Mouse (Mus musculus): ENCODE measurements at regions not wholly inside any gene's neighbourhood (a gene's known extent, or its start where the extent isn't known, plus 50 kb on each side); places are given as distances from the start of the nearest gene placed in this dataset.
"Not testable (repeated sequence)": the region's sequence is repeated elsewhere in the genome, so short reads cannot be mapped to it uniquely, and the experiment has no call there.

- Histone ChIP-seq H3K4me3 (replicated peaks in 1 of 3; ENCODE audit: low read depth in 2 of 3, low read length in 2 of 3, poor library complexity in 1 of 3) (no peak overlapping the region), H3K27me3 (replicated peaks) (no peaks in the 10 kb centered on the region), H3K4me2 (ENCODE audit: insufficient read depth, low read depth, poor library complexity, severe bottlenecking) (no peak overlapping the region), H3K4me1 (ENCODE audit: control insufficient read depth in 1 of 2, insufficient read depth in 2 of 2) (no peaks in the 10 kb centered on the region), H3K9ac (ENCODE audit: insufficient read depth, low read depth) (no peak overlapping the region), H3K79me2 (replicated peaks; ENCODE audit: control insufficient read depth, extremely low read depth, insufficient read depth, poor library complexity, severe bottlenecking) (no peaks in the 10 kb centered on the region), H3K36me3 (replicated peaks in 1 of 2; ENCODE audit: control insufficient read depth in 1 of 2, insufficient read depth in 1 of 2, low read length in 1 of 2) (no peaks in the 10 kb centered on the region), H3K9me3 (replicated peaks; ENCODE audit: low read length) (no peaks in the 10 kb centered on the region), H3K27ac (ENCODE audit: insufficient read depth, low read depth) (no peak overlapping the region)
- in situ Hi-C loops (cut with MboI; ENCODE audit: low pct_ligation_motif_present, low pct_unique_long_range_greater_than_20kb, low sequenced_read_pairs) = no loop called here
- no peak for DNase-seq (ENCODE audit: extremely low read depth)
- TF ChIP-seq ZNF384 (IDR thresholded peaks at IDR 0.05; ENCODE audit: low read depth, low read length) = no peak
- TF ChIP-seq CHD1 (IDR thresholded peaks at IDR 0.05; ENCODE audit: low read depth, low read length) = no peak
- dilution Hi-C loops (cut with MboI; ENCODE audit: extremely low pct_ligation_motif_present, extremely low pct_unique_long_range_greater_than_20kb, low sequenced_read_pairs) = no loop called here
These were observed 249.4 kb upstream of the Akr1e1 start for GRCm38 (mm10) chr13:4858341-4858740.

- in situ Hi-C loops (cut with MboI; ENCODE audit: low pct_ligation_motif_present, low pct_unique_long_range_greater_than_20kb, low sequenced_read_pairs); dilution Hi-C loops (cut with MboI; ENCODE audit: extremely low pct_ligation_motif_present, extremely low pct_unique_long_range_greater_than_20kb, low sequenced_read_pairs): not testable (repeated sequence)
These were observed 230.5 kb upstream of the Akr1e1 start for GRCm38 (mm10) chr13:4839481-4839880.

GRCm38 (mm10) chr13:4826756-4827155, 217.8 kb upstream of the Akr1e1 start:
- DNase-seq (ENCODE audit: extremely low read depth) = no peak
- Histone ChIP-seq H3K27me3 (replicated peaks) (no peaks in the 10 kb centered on the region), H3K4me1 (ENCODE audit: control insufficient read depth in 1 of 2, insufficient read depth in 2 of 2) (no peaks in the 10 kb centered on the region), H3K9ac (ENCODE audit: insufficient read depth, low read depth) (no peak overlapping the region), H3K79me2 (replicated peaks; ENCODE audit: control insufficient read depth, extremely low read depth, insufficient read depth, poor library complexity, severe bottlenecking) (no peaks in the 10 kb centered on the region), H3K4me2 (ENCODE audit: insufficient read depth, low read depth, poor library complexity, severe bottlenecking) (no peak overlapping the region), H3K27ac (ENCODE audit: insufficient read depth, low read depth) (no peak overlapping the region), H3K9me3 (replicated peaks; ENCODE audit: low read length) (no peaks in the 10 kb centered on the region), H3K36me3 (replicated peaks in 1 of 2; ENCODE audit: control insufficient read depth in 1 of 2, insufficient read depth in 1 of 2, low read length in 1 of 2) (no peaks in the 10 kb centered on the region), H3K4me3 (replicated peaks in 1 of 3; ENCODE audit: low read depth in 2 of 3, low read length in 2 of 3, poor library complexity in 1 of 3) (no peak overlapping the region)
- in situ Hi-C loops (cut with MboI; ENCODE audit: low pct_ligation_motif_present, low pct_unique_long_range_greater_than_20kb, low sequenced_read_pairs) (no loop called here), dilution Hi-C loops (cut with MboI; ENCODE audit: extremely low pct_ligation_motif_present, extremely low pct_unique_long_range_greater_than_20kb, low sequenced_read_pairs) (no loop called here)
- TF ChIP-seq MAFK (IDR thresholded peaks at IDR 0.05; ENCODE audit: insufficient replicate concordance, low read length) (no peak), RCOR1 (conservative IDR thresholded peaks at IDR 0.05; ENCODE audit: low read depth, low read length) (no peak), NRF1 (IDR thresholded peaks at IDR 0.05; ENCODE audit: low read depth, low read length) (no peak), MAZ (IDR thresholded peaks at IDR 0.05; ENCODE audit: low read depth, low read length) (no peak), POLR2AphosphoS2 (IDR thresholded peaks at IDR 0.05; ENCODE audit: low read depth, low read length) (no peak), MYC (IDR thresholded peaks at IDR 0.05; ENCODE audit: low read depth, low read length) (no peak), USF2 (conservative IDR thresholded peaks at IDR 0.05; ENCODE audit: low read depth, low read length) (no peak), CHD1 (IDR thresholded peaks at IDR 0.05; ENCODE audit: low read depth, low read length) (no peak), E2F4 (IDR thresholded peaks at IDR 0.05; ENCODE audit: insufficient replicate concordance, low read depth, low read length) (no peak), ELF1 (IDR thresholded peaks at IDR 0.05; ENCODE audit: low read depth, low read length) (no peak), TBP (conservative IDR thresholded peaks at IDR 0.05; ENCODE audit: low read depth, low read length) (no peak), RAD21 (IDR thresholded peaks at IDR 0.05; ENCODE audit: low read depth, low read length) (no peak), ZKSCAN1 (IDR thresholded peaks at IDR 0.05; ENCODE audit: borderline replicate concordance, low read depth, low read length) (no peak), ZC3H11A (IDR thresholded peaks at IDR 0.05; ENCODE audit: low read depth, low read length) (no peak), ZMIZ1 (IDR thresholded peaks at IDR 0.05; ENCODE audit: low read depth, low read length) (no peak)

More at GRCm38 (mm10) chr13:4839481-4839880, 230.5 kb upstream of the Akr1e1 start:
- H3K4me3 ChIP-seq (replicated peaks in 1 of 3; ENCODE audit: low read depth in 2 of 3, low read length in 2 of 3, poor library complexity in 1 of 3); H3K4me1 ChIP-seq (ENCODE audit: control insufficient read depth in 1 of 2, insufficient read depth in 2 of 2); H3K27ac ChIP-seq (ENCODE audit: insufficient read depth, low read depth); H3K9ac ChIP-seq (ENCODE audit: insufficient read depth, low read depth); H3K36me3 ChIP-seq (replicated peaks in 1 of 2; ENCODE audit: control insufficient read depth in 1 of 2, insufficient read depth in 1 of 2, low read length in 1 of 2); H3K4me2 ChIP-seq (ENCODE audit: insufficient read depth, low read depth, poor library complexity, severe bottlenecking); H3K27me3 ChIP-seq (replicated peaks); H3K9me3 ChIP-seq (replicated peaks; ENCODE audit: low read length); DNase-seq (ENCODE audit: extremely low read depth); H3K79me2 ChIP-seq (replicated peaks; ENCODE audit: control insufficient read depth, extremely low read depth, insufficient read depth, poor library complexity, severe bottlenecking): not testable (repeated sequence)

GRCm38 (mm10) chr13:4825749-4826148, 216.8 kb upstream of the Akr1e1 start:
- H3K4me2 ChIP-seq (ENCODE audit: insufficient read depth, low read depth, poor library complexity, severe bottlenecking); H3K79me2 ChIP-seq (replicated peaks; ENCODE audit: control insufficient read depth, extremely low read depth, insufficient read depth, poor library complexity, severe bottlenecking); H3K4me1 ChIP-seq (ENCODE audit: control insufficient read depth in 1 of 2, insufficient read depth in 2 of 2); H3K4me3 ChIP-seq (replicated peaks in 1 of 3; ENCODE audit: low read depth in 2 of 3, low read length in 2 of 3, poor library complexity in 1 of 3); H3K36me3 ChIP-seq (replicated peaks in 1 of 2; ENCODE audit: control insufficient read depth in 1 of 2, insufficient read depth in 1 of 2, low read length in 1 of 2); H3K27me3 ChIP-seq (replicated peaks); H3K27ac ChIP-seq (ENCODE audit: insufficient read depth, low read depth); H3K9me3 ChIP-seq (replicated peaks; ENCODE audit: low read length); DNase-seq (ENCODE audit: extremely low read depth); H3K9ac ChIP-seq (ENCODE audit: insufficient read depth, low read depth); in situ Hi-C loops (cut with MboI; ENCODE audit: low pct_ligation_motif_present, low pct_unique_long_range_greater_than_20kb, low sequenced_read_pairs); dilution Hi-C loops (cut with MboI; ENCODE audit: extremely low pct_ligation_motif_present, extremely low pct_unique_long_range_greater_than_20kb, low sequenced_read_pairs): not testable (repeated sequence)
